Mouse (Mus musculus) bone marrow macrophage, adult 2 months (primary cell): Measurements from ENCODE around the gene Bcan. TPM values are rescaled to one million over a fixed set of nuclear protein-coding genes. Genes with fewer than 3 reads are reported as not detected.

Experiments
- H3K27ac ChIP-seq: 2 replicates; pipeline ENCODE4 v1.5.1; 2012; ENCODE audit warnings: low read depth, low read length; ENCODE audit not compliant: insufficient read depth
- H3K4me1 ChIP-seq: 2 replicates; pipeline ENCODE4 v1.6.1; 2012; ENCODE audit warnings: low read length; ENCODE audit not compliant: control insufficient read depth, insufficient read depth
- H3K4me3 ChIP-seq: 2 replicates; pipeline ENCODE4 v1.5.1; 2012; ENCODE audit warnings: mild to moderate bottlenecking, low read length, moderate library complexity; ENCODE audit not compliant: insufficient read depth
- CTCF ChIP-seq: IDR thresholded peaks from 2 replicates; pipeline ENCODE4 v1.5.1; 2012; ENCODE audit warnings: low read depth, mild to moderate bottlenecking, low read length, moderate library complexity
- POLR2A ChIP-seq: IDR thresholded peaks from 2 replicates; pipeline ENCODE4 v1.6.1; 2012; ENCODE audit warnings: mild to moderate bottlenecking, low read depth, low read length, borderline replicate concordance
- polyA plus RNA-seq: library from polyadenylated mRNA; stranded (reverse); fragments of >200 nt; gene quantifications from 2 replicates; pipeline ENCODE4 v1.2.4, GENCODE M21; 2012; ENCODE audit not compliant: missing spikeins, insufficient read depth, insufficient read length

The Bcan gene
- polyA plus RNA-seq, 1 experiment: not detected

DNA sequence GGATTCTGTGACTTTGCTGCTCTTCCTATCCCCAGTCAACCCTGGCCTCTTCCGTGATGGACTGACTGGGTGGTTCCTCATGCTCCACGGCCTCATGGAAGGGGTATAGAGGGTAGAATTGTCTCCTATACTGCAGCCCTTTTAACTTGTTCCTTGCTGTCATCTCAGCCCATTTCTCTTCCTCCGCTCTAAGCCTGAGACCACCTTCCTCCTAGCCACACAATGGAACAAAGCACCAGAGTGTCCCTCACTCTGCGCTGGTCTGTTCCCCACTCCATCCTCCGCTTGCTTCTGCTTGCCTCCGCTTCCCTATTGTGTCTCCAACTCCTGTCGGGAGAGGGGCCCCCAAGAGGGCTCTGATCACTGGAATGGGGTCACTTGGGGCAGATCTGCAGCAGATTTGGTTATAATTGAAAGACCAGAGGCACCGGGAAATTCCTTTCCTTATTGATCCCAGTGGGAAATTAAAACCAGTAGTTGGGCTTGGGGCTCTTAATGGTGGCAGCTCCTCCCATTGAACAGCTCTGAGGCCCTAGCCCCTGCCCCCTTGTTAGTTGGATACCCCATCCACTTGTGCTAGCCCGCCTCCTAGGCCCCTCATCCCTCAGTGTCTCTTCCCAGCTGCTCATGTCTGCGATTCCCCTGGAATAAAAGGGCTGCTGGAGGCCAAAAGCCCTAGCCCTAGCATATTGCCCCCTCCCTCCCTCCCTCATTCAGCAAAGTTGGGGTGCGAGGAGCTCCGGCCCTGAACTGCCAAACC, 54.1 kb downstream of the Bcan start:
- Histone ChIP-seq H3K27ac (no peak overlapping the region), H3K4me1 (peaks cover 6% of the 10 kb centered on the region; the same call in 1 of the 2 replicates), H3K4me3 (no peak overlapping the region)
- TF ChIP-seq CTCF (no peak), POLR2A (no peak)

DNA sequence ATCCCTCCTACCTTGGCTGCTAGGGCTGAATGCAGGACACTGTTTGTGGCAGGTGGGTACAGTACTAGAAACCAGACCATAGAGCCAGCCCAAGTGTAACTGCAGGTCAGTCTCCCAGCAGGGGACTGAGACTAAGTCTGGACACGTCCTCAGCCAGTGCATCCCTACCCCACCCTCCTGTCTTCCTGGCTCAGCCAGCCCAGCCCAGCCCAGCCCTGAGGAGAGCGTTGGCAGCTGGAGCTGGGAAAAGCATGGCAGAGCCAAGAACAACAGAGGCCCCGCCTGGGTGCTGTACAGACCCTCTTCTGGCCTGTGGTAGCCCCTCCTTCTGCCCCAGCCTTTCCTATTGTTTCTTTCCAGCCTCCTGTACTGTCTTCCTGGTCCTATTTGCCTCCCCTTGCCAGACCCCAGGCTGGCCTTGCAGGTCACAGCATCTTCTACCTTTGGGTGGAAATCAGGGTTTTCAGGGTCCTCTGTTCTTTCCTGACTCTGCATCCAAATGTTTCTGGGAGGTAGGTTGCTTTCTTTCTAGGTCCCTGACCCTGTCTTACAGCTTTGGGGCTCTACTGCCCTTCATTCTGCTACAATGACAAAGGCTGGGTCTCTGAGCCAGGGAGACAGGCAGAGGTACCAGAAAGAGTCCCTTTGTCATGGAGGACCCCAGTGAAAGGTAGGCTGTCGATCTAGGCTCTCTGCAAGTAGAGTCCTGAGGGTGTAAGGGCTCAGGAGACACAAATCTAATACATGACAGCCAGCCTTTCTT, 55.0 kb downstream of the Bcan start:
- Histone ChIP-seq H3K4me1 (peaks cover 6% of the 10 kb centered on the region; the same call in 1 of the 2 replicates), H3K4me3 (no peak overlapping the region), H3K27ac (no peak overlapping the region)
- TF ChIP-seq CTCF (no peak), POLR2A (no peak)

DNA sequence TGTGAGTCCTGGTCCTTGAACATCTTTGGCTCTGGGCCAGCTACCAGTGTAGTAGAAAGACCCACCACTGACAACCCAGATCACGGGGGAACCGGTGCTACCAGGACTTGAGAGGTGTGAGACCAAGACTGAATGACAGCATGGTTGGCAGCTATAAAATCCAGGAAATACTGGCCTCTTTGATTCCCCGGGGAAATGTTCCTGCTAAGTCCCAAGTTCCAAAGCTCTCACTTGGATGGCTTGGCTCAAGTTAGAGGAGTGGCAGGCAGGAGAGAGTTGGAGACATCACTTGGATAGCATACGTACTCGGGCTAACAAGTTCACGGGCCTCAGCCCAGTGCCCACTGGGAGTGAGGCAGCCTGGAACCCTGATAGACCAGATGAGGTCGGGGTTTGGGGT, 56.4 kb downstream of the Bcan start:
- H3K4me3 ChIP-seq: no peak overlapping the region
- no peak overlapping the region for H3K27ac ChIP-seq
- TF ChIP-seq CTCF (no peak), POLR2A (no peak)
- H3K4me1 ChIP-seq: peaks cover 6% of the 10 kb centered on the region; the same call in 1 of the 2 replicates

DNA sequence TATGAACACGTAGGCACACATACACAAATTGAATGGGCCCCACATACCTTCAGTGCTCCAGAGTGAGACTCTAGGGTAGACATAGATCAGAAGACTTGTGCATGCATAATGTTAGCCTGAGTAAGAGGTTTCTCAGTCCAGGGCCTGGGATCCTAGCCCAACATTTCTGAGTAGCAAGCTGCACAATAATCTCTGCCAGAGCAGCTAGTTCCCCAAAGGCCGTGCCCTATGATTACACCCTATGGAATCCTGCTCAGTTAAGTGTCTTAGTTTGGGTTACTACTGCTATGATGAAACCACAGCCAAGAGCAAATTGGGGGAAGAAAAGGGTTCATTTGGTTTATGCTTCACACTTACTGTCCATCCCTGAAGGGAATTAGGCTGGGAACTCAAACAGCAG, 57.6 kb downstream of the Bcan start:
- H3K27ac ChIP-seq: no peak overlapping the region
- no peak for TF ChIP-seq CTCF
- no peak for TF ChIP-seq POLR2A

DNA sequence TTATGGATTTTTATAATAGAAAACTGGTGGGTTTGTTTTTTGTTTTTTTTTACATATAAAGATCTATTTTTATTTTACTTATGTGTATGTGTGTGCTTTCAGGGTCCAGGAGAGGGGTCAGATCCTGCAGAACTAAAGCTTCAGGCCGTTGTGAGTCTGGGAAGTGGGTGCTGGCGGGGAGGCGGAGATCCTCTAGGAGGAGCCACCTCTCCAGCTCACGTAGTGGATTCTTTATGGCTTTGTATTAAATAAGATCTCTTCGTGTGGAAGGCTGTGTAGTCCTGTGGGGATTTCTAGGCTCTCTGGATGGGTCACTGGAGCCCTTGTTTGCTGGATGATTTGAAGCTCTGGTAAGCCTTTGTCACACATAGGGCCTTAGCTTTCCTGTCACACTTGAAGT, 59.4 kb downstream of the Bcan start:
- no peak overlapping the region for H3K27ac ChIP-seq
- no peaks in the 10 kb centered on the region for H3K4me1 ChIP-seq
- no peak overlapping the region for H3K4me3 ChIP-seq
- TF ChIP-seq POLR2A (no peak), CTCF (no peak)

More for the DNA sequence above, 57.6 kb downstream of the Bcan start:
- H3K4me1 ChIP-seq: peaks cover 6% of the 10 kb centered on the region; the same call in 1 of the 2 replicates
- H3K4me3 ChIP-seq: no peak overlapping the region

Other genes with a start within 250 kb of the Bcan start
- not detected in 2 replicates for gene Ntrk1, start 205.1 kb downstream of the Bcan start, polyA plus RNA-seq
- not detected in 2 replicates for gene Insrr, start 203.3 kb downstream of the Bcan start, polyA plus RNA-seq
- gene Pear1, start 175.9 kb downstream of the Bcan start, polyA plus RNA-seq: not detected in 2 replicates
- not detected in 2 replicates for gene Sh2d2a, start 153.5 kb downstream of the Bcan start, polyA plus RNA-seq
- gene Prcc, start 114.6 kb downstream of the Bcan start, polyA plus RNA-seq: 31.2 and 34.8 TPM in 2 replicates
- 170 and 180 TPM in 2 replicates for gene Hdgf, start 93.9 kb downstream of the Bcan start, polyA plus RNA-seq
- 139 and 147 TPM in 2 replicates for gene Mrpl24, start 80.7 kb downstream of the Bcan start, polyA plus RNA-seq
- gene Isg20l2, start 69.9 kb downstream of the Bcan start, polyA plus RNA-seq: 22.0 and 22.3 TPM in 2 replicates
- gene Rrnad1, start 69.5 kb downstream of the Bcan start, polyA plus RNA-seq: 17.8 and 23.3 TPM in 2 replicates
- gene Crabp2, start 51.6 kb downstream of the Bcan start, polyA plus RNA-seq: not detected in 2 replicates
- gene Nes, start 29.2 kb downstream of the Bcan start, polyA plus RNA-seq: 1.4 and 1.7 TPM in 2 replicates
- not detected in 2 replicates for gene Hapln2, start 27.4 kb upstream of the Bcan start, polyA plus RNA-seq
- gene Gpatch4, start 42.9 kb upstream of the Bcan start, polyA plus RNA-seq: 7.9 and 8.4 TPM in 2 replicates
- gene Naxe, start 58.3 kb upstream of the Bcan start, polyA plus RNA-seq: 76.1 and 83.0 TPM in 2 replicates
- gene Ttc24, start 78.1 kb upstream of the Bcan start, polyA plus RNA-seq: not detected in 2 replicates
- 20.5 and 25.7 TPM in 2 replicates for gene Iqgap3, start 81.7 kb upstream of the Bcan start, polyA plus RNA-seq
- 84.5 and 98.1 TPM in 2 replicates for gene Mef2d, start 142.1 kb upstream of the Bcan start, polyA plus RNA-seq